Mouse (Mus musculus): ENCODE results near the gene Atp2a1.

GRCm38 (mm10) chr7:126461626-126462025 lies 1.3 kb downstream of the Atp2a1 start:
- TF ChIP-seq CTCF (IDR thresholded peaks at IDR 0.05; ENCODE audit: control insufficient read depth, insufficient read depth, insufficient read length) (no peak), MAX (IDR thresholded peaks at IDR 0.05) (no peak), USF1 (IDR thresholded peaks at IDR 0.05; ENCODE audit: low read depth) (no peak)
